Mouse (Mus musculus) monocyte, adult 2 months (primary cell): ENCODE data around the gene Cldn19.

ENCODE experiments used
- DNase-seq, 2 experiments: peaks; one replicate each; pipeline ENCODE4 v3.0.0; 2022; ENCODE audit warnings: low spot score in 2 of 2, low read depth in 1 of 2

The Cldn19 gene

GRCm38 (mm10) chr4:119297361-119297760, 42.1 kb downstream of the Cldn19 start:
- DNase-seq = no peak

GRCm38 (mm10) chr4:119300761-119301160, 45.5 kb downstream of the Cldn19 start:
- DNase-seq = no peak

- DNase-seq = no peak
Measured at GRCm38 (mm10) chr4:119301777-119302176, 46.6 kb downstream of the Cldn19 start.

GRCm38 (mm10) chr4:119303291-119303690, 48.1 kb downstream of the Cldn19 start:
- DNase-seq = no peak

- DNase-seq = no peak
Measured at GRCm38 (mm10) chr4:119305418-119305817, 50.2 kb downstream of the Cldn19 start.
